In genomic region chr7:84744321-84745070, GRCm38 (mm10) we compare ENCODE assay signal across 14 mouse cellular contexts.
"Had no signal": no experiment of that assay in that cellular context is flagged by ENCODE, and none has a peak within 500 bp of the region (broad histone marks: within the 10 kb centered on the region; RNA-seq: fewer than 3 reads in every experiment).

No protein-coding gene starts in this region.

- H3K4me2 ChIP-seq: lung, embryonic 14.5 days; midbrain, embryonic 12.5 days; neural tube, embryonic 12.5 days; stomach, embryonic 15.5 days had no signal

- H3K9ac ChIP-seq: lung, embryonic 14.5 days; midbrain, embryonic 12.5 days; neural tube, embryonic 12.5 days; stomach, embryonic 15.5 days had no signal

- H3K36me3 ChIP-seq: midbrain, embryonic 10.5 days; midbrain, embryonic 12.5 days; neural tube, embryonic 12.5 days; stomach, embryonic 15.5 days had no signal

- H3K27ac ChIP-seq: midbrain, embryonic 10.5 days; midbrain, embryonic 12.5 days; neural tube, embryonic 12.5 days; stomach, embryonic 15.5 days; stomach, postnatal 0 days had no signal

- H3K9me3 ChIP-seq: midbrain, embryonic 10.5 days; midbrain, embryonic 12.5 days; neural tube, embryonic 12.5 days; stomach, embryonic 15.5 days had no signal

- H3K4me3 ChIP-seq: midbrain, embryonic 10.5 days; midbrain, embryonic 12.5 days; neural tube, embryonic 12.5 days; stomach, embryonic 15.5 days had no signal

- DNase-seq: lung, adult 18-20 months; lung, embryonic 14.5 days; lung, postnatal 10 days; lung, postnatal 4 days; midbrain, embryonic 14.5 days; right cerebral cortex, postnatal 14 days; thymus, adult 2 months; thymus, postnatal 25 days; thymus, postnatal 4 days had no signal

- H3K27me3 ChIP-seq: neural tube, embryonic 12.5 days; stomach, embryonic 15.5 days had no signal

- H3K4me1 ChIP-seq: neural tube, embryonic 12.5 days had no signal
